Mouse (Mus musculus) olfactory bulb, adult 2 months (tissue): ENCODE measurements around the gene Cd36.

Experiments
- CTCF ChIP-seq: fragments of 200-500 bp; IDR thresholded peaks from 2 replicates; pipeline ENCODE4 v1.5.1; 2012; ENCODE audit warnings: low read depth, mild to moderate bottlenecking, low read length, moderate library complexity; ENCODE audit not compliant: insufficient read depth
- POLR2A ChIP-seq: fragments of 200-500 bp; IDR thresholded peaks from 2 replicates; pipeline ENCODE4 v1.6.1; 2012; ENCODE audit warnings: mild to moderate bottlenecking, low read depth, low read length, moderate library complexity; ENCODE audit not compliant: insufficient read depth

- TF ChIP-seq CTCF (no peak), POLR2A (no peak)
These were observed 141.5 kb downstream of the Cd36 start for GRCm38 (mm10) chr5:17747143-17747542.
